Mouse (Mus musculus) forebrain, postnatal 0 days (tissue): ENCODE measurements at regions not wholly inside any gene's neighbourhood (a gene's known extent, or its start where the extent isn't known, plus 50 kb on each side); places are given as distances from the start of the nearest gene placed in this dataset.

Experiments
- ATAC-seq: fragments of 200-750 bp; cut with Nextera tagmentation; 2 replicates; pipeline ENCODE4 v1.8.0; 2017; ENCODE audit warnings: mild to moderate bottlenecking, moderate library complexity
- DNase-seq: peaks from one replicate; pipeline ENCODE4 v3.0.0-alpha.2; 2015
- H3K27ac ChIP-seq: fragments of 300-500 bp; sonication (generic); 2 replicates; pipeline ENCODE4 v1.5.1; 2014; ENCODE audit warnings: low read depth, mild to moderate bottlenecking, antibody characterized with exemption, low read length, moderate library complexity, mixed read lengths
- H3K27me3 ChIP-seq: fragments of 300-500 bp; sonication (generic); 2 replicates; pipeline ENCODE4 v1.6.1; 2014; ENCODE audit warnings: mild to moderate bottlenecking, low read length, mixed read lengths; ENCODE audit not compliant: insufficient read depth
- H3K36me3 ChIP-seq: fragments of 300-500 bp; sonication (generic); 2 replicates; pipeline ENCODE4 v1.6.1; 2014; ENCODE audit warnings: mild to moderate bottlenecking, moderate library complexity; ENCODE audit not compliant: insufficient read depth
- H3K4me1 ChIP-seq: fragments of 300-500 bp; sonication (generic); 2 replicates; pipeline ENCODE4 v1.6.1; 2014; ENCODE audit warnings: antibody characterized with exemption; ENCODE audit not compliant: insufficient read depth
- H3K4me2 ChIP-seq: fragments of 300-500 bp; sonication (generic); 2 replicates; pipeline ENCODE4 v1.6.1; 2014; ENCODE audit warnings: low read depth, mild to moderate bottlenecking, moderate library complexity
- H3K4me3 ChIP-seq: fragments of 300-500 bp; sonication (generic); 2 replicates; pipeline ENCODE4 v1.5.1; 2014; ENCODE audit warnings: low read depth, low read length, mixed read lengths
- H3K9ac ChIP-seq: fragments of 300-500 bp; sonication (generic); 2 replicates; pipeline ENCODE4 v1.6.1; 2014; ENCODE audit warnings: mild to moderate bottlenecking
- H3K9me3 ChIP-seq: fragments of 300-500 bp; sonication (generic); 2 replicates; pipeline ENCODE4 v1.6.1; 2016; ENCODE audit warnings: low read length
- CTCF ChIP-seq: sonication (generic); IDR thresholded peaks from 2 replicates; pipeline ENCODE4 v1.5.1; 2016; ENCODE audit warnings: antibody characterized with exemption, control low read depth, low read depth
- WGBS: fragments of 180-500 bp; shearing (Covaris S2); extraction: QIAGEN DNeasy Blood & Tissue Kit; methylation state at CpG from one replicate; pipeline ENCODE4 v1.1.7; 2014; 5-methylcytosine and 5-hydroxymethylcytosine counted together

- DNase-seq (no peak), ATAC-seq (no peak)
- Histone ChIP-seq H3K27me3 (no peaks in the 10 kb centered on the region), H3K4me2 (no peak overlapping the region), H3K4me1 (peaks cover 6% of the 10 kb centered on the region; the same call in 1 of the 2 replicates), H3K4me3 (no peak overlapping the region), H3K27ac (no peak overlapping the region), H3K9ac (no peak overlapping the region), H3K36me3 (no peaks in the 10 kb centered on the region), H3K9me3 (no peaks in the 10 kb centered on the region)
- WGBS: 76% methylated on average over 1 of the region's 1 CpGs
- no peak for TF ChIP-seq CTCF
Observed at GRCm38 (mm10) chr5:99782806-99783205, 53.9 kb upstream of the Rasgef1b start.

- Histone ChIP-seq H3K4me2 (no peak overlapping the region), H3K9me3 (no peaks in the 10 kb centered on the region), H3K27me3 (no peaks in the 10 kb centered on the region), H3K4me3 (no peak overlapping the region), H3K4me1 (peaks cover 6% of the 10 kb centered on the region; the same call in 1 of the 2 replicates), H3K36me3 (no peaks in the 10 kb centered on the region), H3K27ac (no peak overlapping the region), H3K9ac (no peak overlapping the region)
- DNase-seq: no peak
- no peak for ATAC-seq
- WGBS: 82% methylated on average over 9 of the region's 9 CpGs
- no peak for TF ChIP-seq CTCF
Observed at GRCm38 (mm10) chr5:99785850-99786249, 57.0 kb upstream of the Rasgef1b start.

GRCm38 (mm10) chr5:99787239-99787638, 58.4 kb upstream of the Rasgef1b start:
- Histone ChIP-seq H3K9ac (no peak overlapping the region), H3K4me2 (no peak overlapping the region), H3K4me1 (peaks cover 6% of the 10 kb centered on the region; the same call in 1 of the 2 replicates), H3K27ac (peak overlapping the region; percentile 9; the same call in 1 of the 2 replicates), H3K36me3 (no peaks in the 10 kb centered on the region), H3K27me3 (no peaks in the 10 kb centered on the region), H3K4me3 (no peak overlapping the region), H3K9me3 (no peaks in the 10 kb centered on the region)
- TF ChIP-seq CTCF: no peak
- DNase-seq: peak; percentile 70
- 14% methylated on average over 10 of the region's 10 CpGs for WGBS
- ATAC-seq: peak; percentile 78

GRCm38 (mm10) chr5:99787665-99788366, 59.0 kb upstream of the Rasgef1b start:
- no peak overlapping the region for H3K9ac ChIP-seq
- 24% methylated on average over 3 of the region's 3 CpGs for WGBS
- no peak overlapping the region for H3K4me2 ChIP-seq
- DNase-seq (peak; percentile 37), ATAC-seq (peak; percentile 20; the same call in 1 of the 2 replicates)
- H3K27ac ChIP-seq: peak overlapping the region; percentile 9; the same call in 1 of the 2 replicates
- peaks cover 6% of the 10 kb centered on the region; the same call in 1 of the 2 replicates for H3K4me1 ChIP-seq
- no peaks in the 10 kb centered on the region for H3K36me3 ChIP-seq
- no peak overlapping the region for H3K4me3 ChIP-seq
- no peaks in the 10 kb centered on the region for H3K27me3 ChIP-seq
- TF ChIP-seq CTCF: no peak
- no peaks in the 10 kb centered on the region for H3K9me3 ChIP-seq

GRCm38 (mm10) chr5:99790733-99791132, 61.9 kb upstream of the Rasgef1b start:
- DNase-seq: no peak
- no peak overlapping the region for H3K9ac ChIP-seq
- no peaks in the 10 kb centered on the region for H3K9me3 ChIP-seq
- WGBS: 65% methylated on average over 5 of the region's 5 CpGs
- no peak for TF ChIP-seq CTCF
- H3K27me3 ChIP-seq: no peaks in the 10 kb centered on the region
- H3K4me1 ChIP-seq: peaks cover 6% of the 10 kb centered on the region; the same call in 1 of the 2 replicates
- H3K36me3 ChIP-seq: no peaks in the 10 kb centered on the region
- no peak overlapping the region for H3K4me2 ChIP-seq
- H3K4me3 ChIP-seq: no peak overlapping the region
- no peak overlapping the region for H3K27ac ChIP-seq
- no peak for ATAC-seq

GRCm38 (mm10) chr5:99800543-99800942, 71.7 kb upstream of the Rasgef1b start:
- peaks cover 3% of the 10 kb centered on the region; the same call in 1 of the 2 replicates for H3K4me1 ChIP-seq
- no peaks in the 10 kb centered on the region for H3K36me3 ChIP-seq
- no peak for TF ChIP-seq CTCF
- H3K4me3 ChIP-seq: no peak overlapping the region
- WGBS: 89% methylated on average over 8 of the region's 8 CpGs
- no peak overlapping the region for H3K9ac ChIP-seq
- ATAC-seq: no peak
- H3K4me2 ChIP-seq: no peak overlapping the region
- DNase-seq: no peak
- no peaks in the 10 kb centered on the region for H3K27me3 ChIP-seq
- no peaks in the 10 kb centered on the region for H3K9me3 ChIP-seq
- H3K27ac ChIP-seq: no peak overlapping the region

- Histone ChIP-seq H3K9me3 (no peaks in the 10 kb centered on the region), H3K4me3 (no peak overlapping the region), H3K27ac (peak overlapping the region; percentile 54), H3K27me3 (no peaks in the 10 kb centered on the region), H3K4me2 (no peak overlapping the region), H3K4me1 (peaks cover 3% of the 10 kb centered on the region; the same call in 1 of the 2 replicates), H3K36me3 (no peaks in the 10 kb centered on the region), H3K9ac (no peak overlapping the region)
- TF ChIP-seq CTCF: no peak
- peak; percentile 65 for DNase-seq
- WGBS: 43% methylated on average over 13 of the region's 13 CpGs
- peak; percentile 88 for ATAC-seq
Observed at GRCm38 (mm10) chr5:99801791-99802450, 73.1 kb upstream of the Rasgef1b start.
